Mouse (Mus musculus) CH12.LX (cell line): ENCODE data around the gene Ypel2. TPM values are rescaled to one million over a fixed set of nuclear protein-coding genes. Genes with fewer than 3 reads are reported as not detected.

Experiments
- CTCF ChIP-seq, 2 experiments: IDR thresholded peaks in 1 of 2; conservative IDR thresholded peaks in 1 of 2; 2 replicates each; pipeline ENCODE4 v1.5.1; 2011 to 2012; ENCODE audit warnings: low read depth in 2 of 2, low read length in 2 of 2, improper control_type of control experiment in 1 of 2, inconsistent platforms in 1 of 2, mild to moderate bottlenecking in 1 of 2, moderate library complexity in 1 of 2
- TBP ChIP-seq: conservative IDR thresholded peaks from 2 replicates; pipeline ENCODE4 v1.6.1; 2011; ENCODE audit warnings: low read depth, low read length, improper control_type of control experiment
- polyA plus RNA-seq: library from polyadenylated mRNA; unstranded; fragments of >175 nt; gene quantifications from 2 replicates; pipeline ENCODE4 v1.2.1, GENCODE M21; 2012; ENCODE audit warnings: low read depth; ENCODE audit not compliant: insufficient read length
- total RNA-seq, 2 experiments: library from RNA; depleted of rRNA; stranded (reverse); fragments of 300-350 nt in 1 of 2; fragments of >200 nt in 1 of 2; gene quantifications; 2 replicates each; pipeline ENCODE4 v1.2.3; 2012 to 2014

Ypel2 gene
- total and polyA plus RNA-seq, 3 experiments = 0.38 to 0.91 (median 0.59) TPM

DNA sequence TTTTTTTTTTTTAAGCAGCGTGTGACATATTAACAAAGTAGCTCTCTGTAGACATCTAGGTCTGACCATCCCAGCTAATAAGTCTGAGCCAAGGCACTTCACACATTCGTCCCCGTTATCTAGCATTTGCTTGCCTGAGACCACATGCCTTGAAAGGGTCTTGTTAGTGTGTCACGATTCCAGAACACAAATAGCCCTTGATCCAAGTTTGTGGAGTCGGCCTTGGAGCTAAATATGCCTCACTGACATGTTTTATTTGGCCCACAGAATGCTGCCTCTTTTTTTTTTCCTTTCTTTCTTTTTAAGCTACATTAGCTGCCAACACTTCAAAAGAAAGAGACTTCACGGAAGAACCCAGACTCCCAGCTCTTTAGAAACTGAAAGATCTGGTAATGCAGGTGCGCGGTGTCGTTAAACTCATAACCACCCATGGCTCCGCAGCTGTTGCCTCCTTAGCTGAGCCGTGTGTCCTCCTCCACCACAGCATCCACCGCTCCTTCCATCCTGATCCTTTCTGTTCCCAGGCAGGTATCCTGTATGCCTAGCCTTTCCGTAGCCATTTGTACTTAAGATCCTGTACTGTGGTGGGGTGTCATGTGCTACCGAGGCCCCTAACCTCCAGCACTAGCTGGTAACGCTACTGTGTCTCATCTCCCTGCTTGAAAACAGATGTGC lies 100.4 kb downstream of the Ypel2 start (continued):
- no peak for TF ChIP-seq TBP
- no peak for TF ChIP-seq CTCF (conservative IDR thresholded peaks at IDR 0.05 in 1 of 2, IDR thresholded peaks at IDR 0.05 in 1 of 2; ENCODE audit: low read depth in 2 of 2, low read length in 2 of 2)

Other genes starting within 250 kb of the Ypel2 start
- 140 and 174 TPM in 2 replicates for gene Cltc, start 236.1 kb downstream of the Ypel2 start, total RNA-seq (2012; rRNA removed)
- 284 and 303 TPM in 2 replicates for gene Cltc, start 236.1 kb downstream of the Ypel2 start, total RNA-seq (2014; rRNA removed)
- gene Cltc, start 236.1 kb downstream of the Ypel2 start, polyA plus RNA-seq = 219 and 256 TPM in 2 replicates
- gene Dhx40, start 186.0 kb downstream of the Ypel2 start, total RNA-seq (2012; rRNA removed) = 12.3 and 12.6 TPM in 2 replicates
- 20.3 and 23.3 TPM in 2 replicates for gene Dhx40, start 186.0 kb downstream of the Ypel2 start, total RNA-seq (2014; rRNA removed)
- gene Dhx40, start 186.0 kb downstream of the Ypel2 start, polyA plus RNA-seq = 15.5 and 15.6 TPM in 2 replicates
- 2.9 and 3.9 TPM in 2 replicates for gene Gdpd1, start 80.4 kb upstream of the Ypel2 start, total RNA-seq (2012; rRNA removed)
- 2.0 and 2.7 TPM in 2 replicates for gene Gdpd1, start 80.4 kb upstream of the Ypel2 start, total RNA-seq (2014; rRNA removed)
- 2.3 TPM in 2 replicates for gene Gdpd1, start 80.4 kb upstream of the Ypel2 start, polyA plus RNA-seq
- gene Smg8, start 93.1 kb upstream of the Ypel2 start, total RNA-seq (2012; rRNA removed) = 21.5 and 21.7 TPM in 2 replicates
- 24.6 and 27.9 TPM in 2 replicates for gene Smg8, start 93.1 kb upstream of the Ypel2 start, total RNA-seq (2014; rRNA removed)
- 23.8 and 29.4 TPM in 2 replicates for gene Smg8, start 93.1 kb upstream of the Ypel2 start, polyA plus RNA-seq
- 8.8 and 8.9 TPM in 2 replicates for gene Prr11, start 115.0 kb upstream of the Ypel2 start, total RNA-seq (2012; rRNA removed)
- gene Prr11, start 115.0 kb upstream of the Ypel2 start, total RNA-seq (2014; rRNA removed) = 12.0 and 16.6 TPM in 2 replicates
- 44.3 and 47.1 TPM in 2 replicates for gene Prr11, start 115.0 kb upstream of the Ypel2 start, polyA plus RNA-seq
- gene Ska2, start 115.5 kb upstream of the Ypel2 start, total RNA-seq (2012; rRNA removed) = 23.4 and 23.7 TPM in 2 replicates
- 57.6 and 66.7 TPM in 2 replicates for gene Ska2, start 115.5 kb upstream of the Ypel2 start, total RNA-seq (2014; rRNA removed)
- gene Ska2, start 115.5 kb upstream of the Ypel2 start, polyA plus RNA-seq = 39.3 and 50.7 TPM in 2 replicates
- 40.5 and 41.9 TPM in 2 replicates for gene Trim37, start 133.4 kb upstream of the Ypel2 start, total RNA-seq (2012; rRNA removed)
- gene Trim37, start 133.4 kb upstream of the Ypel2 start, total RNA-seq (2014; rRNA removed) = 36.2 and 43.6 TPM in 2 replicates
- 60.6 and 71.0 TPM in 2 replicates for gene Trim37, start 133.4 kb upstream of the Ypel2 start, polyA plus RNA-seq